Mouse (Mus musculus): ENCODE results near the gene Sco1.

GRCm38 (mm10) chr11:67104714-67105113 is 52.2 kb downstream of the Sco1 start:
- TF ChIP-seq CTCF (IDR thresholded peaks at IDR 0.05; ENCODE audit: control insufficient read depth, insufficient read depth, insufficient replicate concordance, low read depth, low read length) (no peak), POLR2A (IDR thresholded peaks at IDR 0.05; ENCODE audit: control insufficient read depth, low read depth, low read length) (no peak)
